Mouse (Mus musculus) CH12.LX (cell line): ENCODE data around the gene Intu. TPM values are rescaled to one million over a fixed set of nuclear protein-coding genes. Genes with fewer than 3 reads are reported as not detected.

Experiments
- DNase-seq: peaks from one replicate; pipeline ENCODE4 v3.0.0-alpha.2; 2013; ENCODE audit errors: extremely low read depth
- H3K27ac ChIP-seq: 2 replicates; pipeline ENCODE4 v1.5.1; 2012; ENCODE audit warnings: low read depth, mild to moderate bottlenecking, control low read depth, moderate library complexity; ENCODE audit not compliant: insufficient read depth
- H3K27me3 ChIP-seq: replicated peaks from 2 replicates; pipeline ENCODE3; 2012; ENCODE audit warnings: inconsistent platforms
- H3K36me3 ChIP-seq, 2 experiments: replicated peaks in 1 of 2; 2 replicates each; pipeline versions ENCODE3 to v1.6.1; 2012; ENCODE audit warnings: inconsistent platforms in 1 of 2, low read length in 1 of 2, mild to moderate bottlenecking in 1 of 2, mixed read lengths in 1 of 2, moderate library complexity in 1 of 2; ENCODE audit not compliant: control insufficient read depth in 1 of 2, insufficient read depth in 1 of 2
- H3K4me1 ChIP-seq, 2 experiments: 2 replicates each; pipeline ENCODE4 v1.6.1; 2012; ENCODE audit warnings: inconsistent platforms in 1 of 2, moderate library complexity in 1 of 2; ENCODE audit not compliant: insufficient read depth in 2 of 2, control insufficient read depth in 1 of 2
- H3K4me2 ChIP-seq: 2 replicates; pipeline ENCODE4 v1.6.1; 2012; ENCODE audit warnings: low read depth, mild to moderate bottlenecking, control low read depth; ENCODE audit not compliant: poor library complexity, insufficient read depth, severe bottlenecking
- H3K4me3 ChIP-seq, 3 experiments: fragments of 150-350 bp in 1 of 3; sonication (generic) in 1 of 3; replicated peaks in 1 of 3; 2 replicates each; pipeline versions ENCODE3 to v1.5.1; 2011 to 2012; ENCODE audit warnings: low read depth in 2 of 3, low read length in 2 of 3, mild to moderate bottlenecking in 2 of 3, moderate library complexity in 2 of 3, control low read depth in 1 of 3, improper control_type of control experiment in 1 of 3, inconsistent platforms in 1 of 3, mixed read lengths in 1 of 3; ENCODE audit not compliant: poor library complexity in 1 of 3
- H3K79me2 ChIP-seq: replicated peaks from 2 replicates; pipeline ENCODE4 v1.6.1; 2012; ENCODE audit warnings: mild to moderate bottlenecking, moderate library complexity; ENCODE audit not compliant: control insufficient read depth, poor library complexity, insufficient read depth, severe bottlenecking; ENCODE audit errors: extremely low read depth
- H3K9ac ChIP-seq: 2 replicates; pipeline ENCODE4 v1.6.1; 2012; ENCODE audit warnings: low read depth, mild to moderate bottlenecking, control low read depth, moderate library complexity; ENCODE audit not compliant: insufficient read depth
- H3K9me3 ChIP-seq: replicated peaks from 2 replicates; pipeline ENCODE3; 2012; ENCODE audit warnings: low read length, inconsistent platforms, mixed read lengths
- BHLHE40 ChIP-seq: IDR thresholded peaks from 2 replicates; pipeline ENCODE4 v1.6.1; 2011; ENCODE audit warnings: mild to moderate bottlenecking, low read depth, low read length, improper control_type of control experiment
- CHD1 ChIP-seq: IDR thresholded peaks from 2 replicates; pipeline ENCODE4 v1.6.1; 2012; ENCODE audit warnings: low read depth, low read length, improper control_type of control experiment, inconsistent platforms
- CHD2 ChIP-seq: IDR thresholded peaks from 2 replicates; pipeline ENCODE4 v1.6.1; 2011; ENCODE audit warnings: low read length, improper control_type of control experiment
- E2F4 ChIP-seq: IDR thresholded peaks from 2 replicates; pipeline ENCODE4 v1.6.1; 2011; ENCODE audit warnings: low read depth, low read length, improper control_type of control experiment; ENCODE audit not compliant: insufficient replicate concordance
- ETS1 ChIP-seq: conservative IDR thresholded peaks from 2 replicates; pipeline ENCODE4 v1.6.1; 2012; ENCODE audit warnings: low read depth, mild to moderate bottlenecking, inconsistent platforms, low read length, improper control_type of control experiment, moderate library complexity
- GABPA ChIP-seq: IDR thresholded peaks from 2 replicates; pipeline ENCODE4 v1.6.1; 2012; ENCODE audit warnings: low read depth, low read length, improper control_type of control experiment, inconsistent platforms; ENCODE audit not compliant: insufficient replicate concordance
- HCFC1 ChIP-seq: IDR thresholded peaks from 2 replicates; pipeline ENCODE4 v1.6.1; 2012; ENCODE audit warnings: low read depth, mild to moderate bottlenecking, inconsistent platforms, low read length, improper control_type of control experiment
- KAT2A ChIP-seq: IDR thresholded peaks from 2 replicates; pipeline ENCODE4 v1.6.1; 2012; ENCODE audit warnings: low read length, improper control_type of control experiment, inconsistent platforms; ENCODE audit not compliant: insufficient replicate concordance
- MAFK ChIP-seq: IDR thresholded peaks from 2 replicates; pipeline ENCODE4 v1.6.1; 2011; ENCODE audit warnings: low read length, improper control_type of control experiment; ENCODE audit not compliant: insufficient replicate concordance
- MAX ChIP-seq: IDR thresholded peaks from 2 replicates; pipeline ENCODE4 v1.6.1; 2011; ENCODE audit warnings: low read length, improper control_type of control experiment
- NRF1 ChIP-seq: IDR thresholded peaks from 2 replicates; pipeline ENCODE4 v1.6.1; 2014; ENCODE audit warnings: low read depth, mild to moderate bottlenecking, inconsistent platforms, low read length, improper control_type of control experiment, moderate library complexity
- PAX5 ChIP-seq: IDR thresholded peaks from 2 replicates; pipeline ENCODE4 v1.6.1; 2012; ENCODE audit warnings: low read length, inconsistent platforms, mixed read lengths
- POLR2A ChIP-seq: IDR thresholded peaks from 2 replicates; pipeline ENCODE4 v1.6.1; 2011; ENCODE audit warnings: low read depth, mild to moderate bottlenecking, improper control_type of control experiment, low read length
- POLR2AphosphoS2 ChIP-seq: IDR thresholded peaks from 2 replicates; pipeline ENCODE4 v1.6.1; 2011; ENCODE audit warnings: low read depth, low read length, improper control_type of control experiment
- RAD21 ChIP-seq: IDR thresholded peaks from 2 replicates; pipeline ENCODE4 v1.6.1; 2011; ENCODE audit warnings: low read depth, mild to moderate bottlenecking, low read length, improper control_type of control experiment, moderate library complexity
- RCOR1 ChIP-seq: conservative IDR thresholded peaks from 2 replicates; pipeline ENCODE4 v1.6.1; 2012; ENCODE audit warnings: low read depth, mild to moderate bottlenecking, inconsistent platforms, low read length, improper control_type of control experiment
- SIN3A ChIP-seq: IDR thresholded peaks from 2 replicates; pipeline ENCODE4 v1.6.1; 2012; ENCODE audit warnings: low read length, improper control_type of control experiment, inconsistent platforms
- SMC3 ChIP-seq: IDR thresholded peaks from 2 replicates; pipeline ENCODE4 v1.6.1; 2011; ENCODE audit warnings: low read depth, low read length, improper control_type of control experiment
- USF1 ChIP-seq: IDR thresholded peaks from 2 replicates; pipeline ENCODE4 v1.6.1; 2014; ENCODE audit warnings: low read depth, mild to moderate bottlenecking, inconsistent platforms, low read length, improper control_type of control experiment
- USF2 ChIP-seq: conservative IDR thresholded peaks from 2 replicates; pipeline ENCODE4 v1.6.1; 2011; ENCODE audit warnings: low read depth, low read length, improper control_type of control experiment
- ZKSCAN1 ChIP-seq: IDR thresholded peaks from 2 replicates; pipeline ENCODE4 v1.6.1; 2012; ENCODE audit warnings: low read depth, inconsistent platforms, low read length, improper control_type of control experiment, borderline replicate concordance
- ZMIZ1 ChIP-seq: IDR thresholded peaks from 2 replicates; pipeline ENCODE4 v1.6.1; 2012; ENCODE audit warnings: low read depth, mild to moderate bottlenecking, inconsistent platforms, low read length, improper control_type of control experiment
- ZNF384 ChIP-seq: IDR thresholded peaks from 2 replicates; pipeline ENCODE4 v1.6.1; 2012; ENCODE audit warnings: low read depth, low read length, improper control_type of control experiment, inconsistent platforms
- dilution Hi-C: fragments of 300-500 bp; cut with MboI; formaldehyde crosslinking; loops from 2 replicates; pipeline ENCODE4 v1.14.3; 2020; ENCODE audit warnings: low sequenced_read_pairs; ENCODE audit not compliant: extremely low pct_unique_long_range_greater_than_20kb, extremely low pct_ligation_motif_present
- in situ Hi-C: fragments of 300-500 bp; cut with MboI; formaldehyde crosslinking; loops from 3 replicates; pipeline ENCODE4 v1.14.3; 2019; ENCODE audit warnings: low sequenced_read_pairs, low pct_ligation_motif_present, low pct_unique_long_range_greater_than_20kb, mixed read lengths
- polyA plus RNA-seq: library from polyadenylated mRNA; unstranded; fragments of >175 nt; gene quantifications from 2 replicates; pipeline ENCODE4 v1.2.1, GENCODE M21; 2012; ENCODE audit warnings: low read depth; ENCODE audit not compliant: insufficient read length
- total RNA-seq, 2 experiments: library from RNA; depleted of rRNA; stranded (reverse); fragments of 300-350 nt in 1 of 2; fragments of >200 nt in 1 of 2; gene quantifications; 2 replicates each; pipeline ENCODE4 v1.2.3; 2012 to 2014

Intu gene
- total and polyA plus RNA-seq, 3 experiments: not detected

DNA sequence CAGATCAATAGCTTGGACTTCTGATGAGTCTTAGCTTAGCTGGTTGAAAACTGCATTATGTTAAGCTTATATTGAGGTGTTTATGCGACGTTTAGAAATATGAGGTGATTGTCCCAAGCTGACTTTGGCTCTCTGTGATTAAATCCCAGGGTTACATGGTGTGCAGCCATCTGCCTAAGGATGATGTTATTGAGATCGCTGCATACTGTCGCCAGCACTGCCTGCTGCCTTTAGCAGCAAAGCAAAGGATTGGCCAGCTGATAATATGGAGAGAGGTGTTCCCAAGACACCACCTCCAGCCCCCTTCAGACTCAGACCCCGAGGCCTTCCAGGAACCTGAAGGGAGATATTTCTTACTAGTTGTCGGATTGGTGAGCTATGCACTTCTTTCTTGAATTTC, 160.5 kb downstream of the Intu start:
- Histone ChIP-seq H3K9me3 (no peaks in the 10 kb centered on the region), H3K4me1 (peaks cover 0 to 3% of the 10 kb centered on the region in 2 experiments; a peak in 3 of 4 replicates), H3K36me3 (no peaks in the 10 kb centered on the region), H3K27ac (no peak overlapping the region), H3K9ac (no peak overlapping the region), H3K79me2 (no peaks in the 10 kb centered on the region), H3K4me3 (no peak overlapping the region), H3K4me2 (no peak overlapping the region), H3K27me3 (no peaks in the 10 kb centered on the region)
- dilution Hi-C loops (no loop called here), in situ Hi-C loops (no loop called here)
- DNase-seq: no peak
- TF ChIP-seq USF1: no peak
- no peak for TF ChIP-seq POLR2AphosphoS2
- no peak for TF ChIP-seq RAD21
- no peak for TF ChIP-seq ZKSCAN1
- TF ChIP-seq USF2: no peak
- TF ChIP-seq HCFC1: no peak
- TF ChIP-seq ZMIZ1: no peak

DNA sequence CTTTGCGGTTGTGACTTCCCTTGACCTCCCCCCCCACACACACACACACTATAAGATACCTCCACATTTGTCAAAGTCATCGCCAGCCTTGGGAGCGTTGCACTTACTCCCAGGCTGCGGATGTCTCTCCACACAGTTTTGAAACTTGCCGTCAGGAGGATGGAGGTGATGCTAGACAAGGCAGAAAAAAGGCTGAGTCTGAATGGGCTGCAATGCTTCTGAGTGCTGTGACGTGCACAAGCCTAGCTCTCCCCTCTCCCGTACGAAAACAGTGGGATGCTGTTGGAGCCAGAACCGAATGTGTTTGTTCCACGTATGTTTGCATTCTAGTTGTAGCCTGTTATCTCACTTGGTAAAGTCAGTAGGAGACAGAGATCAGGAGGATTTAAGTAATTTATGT, 162.3 kb downstream of the Intu start:
- H3K27ac ChIP-seq: no peak overlapping the region
- no peaks in the 10 kb centered on the region for H3K79me2 ChIP-seq
- H3K9me3 ChIP-seq: no peaks in the 10 kb centered on the region
- H3K9ac ChIP-seq: no peak overlapping the region
- H3K36me3 ChIP-seq: no peaks in the 10 kb centered on the region
- TF ChIP-seq KAT2A: no peak
- TF ChIP-seq CHD2: no peak
- TF ChIP-seq HCFC1: no peak
- no peak for TF ChIP-seq CHD1
- TF ChIP-seq, all 38 proteins: peak for 0
- H3K4me3 ChIP-seq: no peak overlapping the region
- no peak overlapping the region for H3K4me2 ChIP-seq
- no peaks in the 10 kb centered on the region for H3K27me3 ChIP-seq
- H3K4me1 ChIP-seq: peaks cover 0 to 3% of the 10 kb centered on the region in 2 experiments; a peak in 3 of 4 replicates
- DNase-seq: no peak
- in situ Hi-C loops: no loop called here
- dilution Hi-C loops: no loop called here

- H3K9ac ChIP-seq: no peak overlapping the region
- peaks cover 0 to 3% of the 10 kb centered on the region in 2 experiments; a peak in 3 of 4 replicates for H3K4me1 ChIP-seq
- no peak overlapping the region for H3K4me3 ChIP-seq
- H3K36me3 ChIP-seq: no peaks in the 10 kb centered on the region
- in situ Hi-C loops (no loop called here), dilution Hi-C loops (no loop called here)
- no peak overlapping the region for H3K4me2 ChIP-seq
- H3K9me3 ChIP-seq: no peaks in the 10 kb centered on the region
- TF ChIP-seq SIN3A (no peak), MAFK (no peak), PAX5 (no peak), POLR2A (no peak), KAT2A (no peak), ZNF384 (no peak), RCOR1 (no peak), USF1 (no peak), MAX (no peak), ZMIZ1 (no peak), NRF1 (no peak), E2F4 (no peak), GABPA (no peak), CHD2 (no peak), BHLHE40 (no peak), HCFC1 (no peak), SMC3 (no peak), ETS1 (no peak)
- no peak for DNase-seq
- H3K27me3 ChIP-seq: no peaks in the 10 kb centered on the region
- no peaks in the 10 kb centered on the region for H3K79me2 ChIP-seq
- no peak overlapping the region for H3K27ac ChIP-seq
These were observed 162.9 kb downstream of the Intu start for GRCm38 (mm10) chr3:40693960-40694359.
